Mouse (Mus musculus): Measurements from ENCODE around the gene Tmem117. TPM values are rescaled to one million over a fixed set of nuclear protein-coding genes. Genes with fewer than 3 reads are reported as not detected.

Tmem117 gene
- polyA plus RNA-seq, 1 experiment from 2014 or later, result 5.6 TPM

- Histone ChIP-seq H3K9me3 (ENCODE audit: control insufficient read depth, low read length) (no peaks in the 10 kb centered on the region), H3K4me1 (replicated peaks; ENCODE audit: control insufficient read depth, insufficient read depth) (no peaks in the 10 kb centered on the region), H3K4me3 (ENCODE audit: low read depth, low read length) (no peak overlapping the region), H3K27ac (replicated peaks) (no peak overlapping the region), H3K36me3 (ENCODE audit: control insufficient read depth, insufficient read depth, low read length) (no peaks in the 10 kb centered on the region), H3K9ac (ENCODE audit: low read length) (no peak overlapping the region), H3K27me3 (ENCODE audit: control insufficient read depth, insufficient read depth, low read length) (no peaks in the 10 kb centered on the region), H3K4me2 (replicated peaks; ENCODE audit: low read depth) (no peak overlapping the region)
- WGBS, result 58% methylated on average over 17 of the region's 17 CpGs
- ATAC-seq (ENCODE audit: low FRiP score, low TSS enrichment), result no peak
- DNase-seq (ENCODE audit: low spot score), result no peak
- TF ChIP-seq EP300 (optimal IDR thresholded peaks at IDR 0.05) (no peak), CTCF (IDR thresholded peaks at IDR 0.05; ENCODE audit: low read depth) (no peak)
These were observed 147.4 kb downstream of the Tmem117 start for GRCm38 (mm10) chr15:94776119-94777069.

GRCm38 (mm10) chr15:94781556-94781955, 152.5 kb downstream of the Tmem117 start:
- Histone ChIP-seq H3K4me3 (ENCODE audit: low read depth, low read length) (no peak overlapping the region), H3K4me1 (replicated peaks; ENCODE audit: control insufficient read depth, insufficient read depth) (no peaks in the 10 kb centered on the region), H3K9ac (ENCODE audit: low read length) (no peak overlapping the region), H3K36me3 (ENCODE audit: control insufficient read depth, insufficient read depth, low read length) (no peaks in the 10 kb centered on the region), H3K27me3 (ENCODE audit: control insufficient read depth, insufficient read depth, low read length) (no peaks in the 10 kb centered on the region), H3K9me3 (ENCODE audit: control insufficient read depth, low read length) (no peaks in the 10 kb centered on the region), H3K4me2 (replicated peaks; ENCODE audit: low read depth) (no peak overlapping the region), H3K27ac (replicated peaks) (no peak overlapping the region)
- 48% methylated on average over 1 of the region's 1 CpGs for WGBS
- no peak for TF ChIP-seq CTCF (IDR thresholded peaks at IDR 0.05; ENCODE audit: low read depth)
- TF ChIP-seq EP300 (optimal IDR thresholded peaks at IDR 0.05), result no peak
- no peak for DNase-seq (ENCODE audit: low spot score)
- ATAC-seq (ENCODE audit: low FRiP score, low TSS enrichment), result no peak

GRCm38 (mm10) chr15:94793455-94793854, 164.4 kb downstream of the Tmem117 start:
- Histone ChIP-seq H3K36me3 (ENCODE audit: control insufficient read depth, insufficient read depth, low read length) (no peaks in the 10 kb centered on the region), H3K4me2 (replicated peaks; ENCODE audit: low read depth) (no peak overlapping the region), H3K9ac (ENCODE audit: low read length) (no peak overlapping the region), H3K4me1 (replicated peaks; ENCODE audit: control insufficient read depth, insufficient read depth) (no peaks in the 10 kb centered on the region), H3K27me3 (ENCODE audit: control insufficient read depth, insufficient read depth, low read length) (no peaks in the 10 kb centered on the region), H3K9me3 (ENCODE audit: control insufficient read depth, low read length) (no peaks in the 10 kb centered on the region), H3K27ac (replicated peaks) (no peak overlapping the region), H3K4me3 (ENCODE audit: low read depth, low read length) (no peak overlapping the region)
- 77% methylated on average over 8 of the region's 8 CpGs for WGBS
- DNase-seq (ENCODE audit: low spot score) (no peak), ATAC-seq (ENCODE audit: low FRiP score, low TSS enrichment) (no peak)
- TF ChIP-seq CTCF (IDR thresholded peaks at IDR 0.05; ENCODE audit: low read depth) (no peak), EP300 (optimal IDR thresholded peaks at IDR 0.05) (no peak)

GRCm38 (mm10) chr15:94795484-94795883, 166.5 kb downstream of the Tmem117 start:
- no peaks in the 10 kb centered on the region for H3K4me1 ChIP-seq (replicated peaks; ENCODE audit: control insufficient read depth, insufficient read depth)
- no peak overlapping the region for H3K27ac ChIP-seq (replicated peaks)
- 65% methylated on average over 4 of the region's 4 CpGs for WGBS
- H3K36me3 ChIP-seq (ENCODE audit: control insufficient read depth, insufficient read depth, low read length), result no peaks in the 10 kb centered on the region
- H3K4me2 ChIP-seq (replicated peaks; ENCODE audit: low read depth), result no peak overlapping the region
- ATAC-seq (ENCODE audit: low FRiP score, low TSS enrichment) (no peak), DNase-seq (ENCODE audit: low spot score) (no peak)
- H3K27me3 ChIP-seq (ENCODE audit: control insufficient read depth, insufficient read depth, low read length), result no peaks in the 10 kb centered on the region
- H3K9ac ChIP-seq (ENCODE audit: low read length), result no peak overlapping the region
- no peak overlapping the region for H3K4me3 ChIP-seq (ENCODE audit: low read depth, low read length)
- no peak for TF ChIP-seq EP300 (optimal IDR thresholded peaks at IDR 0.05)
- TF ChIP-seq CTCF (IDR thresholded peaks at IDR 0.05; ENCODE audit: low read depth), result no peak
- H3K9me3 ChIP-seq (ENCODE audit: control insufficient read depth, low read length), result no peaks in the 10 kb centered on the region

- DNase-seq (ENCODE audit: low spot score), result no peak
- no peak for ATAC-seq (ENCODE audit: low FRiP score, low TSS enrichment)
- Histone ChIP-seq H3K4me1 (replicated peaks; ENCODE audit: control insufficient read depth, insufficient read depth) (no peaks in the 10 kb centered on the region), H3K4me2 (replicated peaks; ENCODE audit: low read depth) (no peak overlapping the region), H3K4me3 (ENCODE audit: low read depth, low read length) (no peak overlapping the region), H3K9me3 (ENCODE audit: control insufficient read depth, low read length) (no peaks in the 10 kb centered on the region), H3K27me3 (ENCODE audit: control insufficient read depth, insufficient read depth, low read length) (no peaks in the 10 kb centered on the region), H3K36me3 (ENCODE audit: control insufficient read depth, insufficient read depth, low read length) (no peaks in the 10 kb centered on the region), H3K9ac (ENCODE audit: low read length) (no peak overlapping the region), H3K27ac (replicated peaks) (no peak overlapping the region)
- no peak for TF ChIP-seq CTCF (IDR thresholded peaks at IDR 0.05; ENCODE audit: low read depth)
- TF ChIP-seq EP300 (optimal IDR thresholded peaks at IDR 0.05), result no peak
- WGBS, result 64% methylated on average over 3 of the region's 3 CpGs
These were observed 169.2 kb downstream of the Tmem117 start for GRCm38 (mm10) chr15:94798236-94798635.

GRCm38 (mm10) chr15:94801462-94801861, 172.4 kb downstream of the Tmem117 start:
- TF ChIP-seq CTCF (IDR thresholded peaks at IDR 0.05; ENCODE audit: low read depth) (no peak), EP300 (optimal IDR thresholded peaks at IDR 0.05) (no peak)
- Histone ChIP-seq H3K27me3 (ENCODE audit: control insufficient read depth, insufficient read depth, low read length) (no peaks in the 10 kb centered on the region), H3K4me1 (replicated peaks; ENCODE audit: control insufficient read depth, insufficient read depth) (no peaks in the 10 kb centered on the region), H3K4me3 (ENCODE audit: low read depth, low read length) (no peak overlapping the region), H3K9ac (ENCODE audit: low read length) (no peak overlapping the region), H3K36me3 (ENCODE audit: control insufficient read depth, insufficient read depth, low read length) (no peaks in the 10 kb centered on the region), H3K4me2 (replicated peaks; ENCODE audit: low read depth) (no peak overlapping the region), H3K9me3 (ENCODE audit: control insufficient read depth, low read length) (no peaks in the 10 kb centered on the region), H3K27ac (replicated peaks) (no peak overlapping the region)
- 72% methylated on average over 8 of the region's 8 CpGs for whole genome bisulfite sequencing
- DNase-seq (ENCODE audit: low spot score), result no peak
- ATAC-seq (ENCODE audit: low FRiP score, low TSS enrichment), result no peak

Measured in stomach, postnatal 0 days (tissue).